8 mouse cellular contexts compared by ENCODE assay signal in genomic region chr10:63337951-63338836, GRCm38 (mm10). TPM values are rescaled to one million over a fixed set of nuclear protein-coding genes. Genes with fewer than 3 reads are reported as not detected.
A peak's percentile ranks its signal among the peaks of the same experiment; 100 is the strongest.
DNase-seq lines count a peak whose midpoint lies in the region; ATAC-seq and TF ChIP-seq lines count a peak whose summit lies in the region.

No protein-coding gene starts in this region.

- no peaks in the 10 kb centered on the region for H3K27me3 ChIP-seq in heart, embryonic 11.5 days (ENCODE audit: control insufficient read depth, insufficient read depth, low read length)
- H3K27me3 ChIP-seq in kidney, embryonic 16.5 days (ENCODE audit: insufficient read depth, low read length): no peaks in the 10 kb centered on the region
- H3K27me3 ChIP-seq in liver, embryonic 14.5 days (ENCODE audit: control insufficient read depth, insufficient read depth, low read length): no peaks in the 10 kb centered on the region
- H3K27me3 ChIP-seq in stomach, postnatal 0 days (ENCODE audit: control insufficient read depth, insufficient read depth, low read length): no peaks in the 10 kb centered on the region

- TF ChIP-seq EP300 in liver, embryonic 14.5 days (IDR thresholded peaks at IDR 0.05; ENCODE audit: low read depth): no peak
- TF ChIP-seq EP300 in stomach, postnatal 0 days (optimal IDR thresholded peaks at IDR 0.05): no peak

- TF ChIP-seq CTCF in bone marrow, adult 2 months (IDR thresholded peaks at IDR 0.05; ENCODE audit: control insufficient read depth, insufficient read depth, low read length): no peak
- TF ChIP-seq CTCF in embryonic fibroblast, embryonic 13.5 days (IDR thresholded peaks at IDR 0.05; ENCODE audit: borderline replicate concordance, insufficient read depth, low read length): no peak
- TF ChIP-seq CTCF in liver, embryonic 14.5 days (IDR thresholded peaks at IDR 0.05; ENCODE audit: low read depth): no peak
- TF ChIP-seq CTCF in stomach, postnatal 0 days (IDR thresholded peaks at IDR 0.05; ENCODE audit: low read depth): no peak

- peak overlapping the region; percentile 98 for H3K4me3 ChIP-seq in bone marrow, adult 2 months (replicated peaks; ENCODE audit: control insufficient read depth, low read depth, low read length)
- peak overlapping the region; percentile 77 for H3K4me3 ChIP-seq in embryonic fibroblast, embryonic 13.5 days (ENCODE audit: insufficient read depth, low read length)
- peak overlapping the region; percentile 78 for H3K4me3 ChIP-seq in heart, embryonic 11.5 days (ENCODE audit: low read depth, low read length)
- peak overlapping the region; percentile 76 for H3K4me3 ChIP-seq in kidney, embryonic 16.5 days (ENCODE audit: low read length)
- H3K4me3 ChIP-seq in liver, embryonic 14.5 days (ENCODE audit: insufficient read depth in 1 of 2, low read depth in 2 of 2, low read length in 2 of 2): peak overlapping the region; percentile 79 to 99
- peak overlapping the region; percentile 70 for H3K4me3 ChIP-seq in stomach, postnatal 0 days (ENCODE audit: low read depth, low read length)

- H3K9ac ChIP-seq in heart, embryonic 11.5 days (ENCODE audit: low read depth, low read length): peak overlapping the region; percentile 96
- H3K9ac ChIP-seq in kidney, embryonic 16.5 days (replicated peaks; ENCODE audit: low read length): peak overlapping the region; percentile 98
- peak overlapping the region; percentile 74 for H3K9ac ChIP-seq in liver, embryonic 14.5 days (replicated peaks)
- H3K9ac ChIP-seq in stomach, postnatal 0 days (ENCODE audit: low read length): peak overlapping the region; percentile 97

- peak; percentile 74 for ATAC-seq in heart, embryonic 11.5 days (replicated peaks; ENCODE audit: insufficient number of reproducible peaks, low FRiP score, low TSS enrichment)
- peak; percentile 82 for ATAC-seq in kidney, embryonic 16.5 days (ENCODE audit: low FRiP score, low TSS enrichment)
- ATAC-seq in liver, embryonic 14.5 days (ENCODE audit: insufficient read depth): peak; percentile 76
- peak; percentile 82 for ATAC-seq in stomach, postnatal 0 days (ENCODE audit: low FRiP score, low TSS enrichment)

- peak; percentile 75 for DNase-seq in CD4-positive helper T cell, adult 2 months (ENCODE audit: low read depth, low spot score)
- peak; percentile 34 to 41 (median 36) for DNase-seq in liver, embryonic 14.5 days (ENCODE audit: low read depth in 3 of 3, low spot score in 3 of 3)
- peak; percentile 69 for DNase-seq in neural tube, embryonic 10.5 days (ENCODE audit: extremely low spot score, low spot score)
- DNase-seq in stomach, postnatal 0 days (ENCODE audit: low spot score): peak; percentile 75

- peak overlapping the region; percentile 94 for H3K27ac ChIP-seq in bone marrow, adult 2 months (ENCODE audit: control insufficient read depth, insufficient read depth, low read depth, low read length, poor library complexity)
- no peak overlapping the region for H3K27ac ChIP-seq in embryonic fibroblast, embryonic 13.5 days (ENCODE audit: insufficient read depth, low read length)
- H3K27ac ChIP-seq in heart, embryonic 11.5 days (ENCODE audit: low read depth, low read length): peak overlapping the region; percentile 93
- H3K27ac ChIP-seq in kidney, embryonic 16.5 days (ENCODE audit: low read length): peak overlapping the region; percentile 93
- H3K27ac ChIP-seq in liver, embryonic 14.5 days: peak overlapping the region; percentile 43
- H3K27ac ChIP-seq in stomach, postnatal 0 days (replicated peaks): peak overlapping the region; percentile 98

- 3% methylated on average over 102 of the region's 113 CpGs for WGBS in bone marrow, adult 2 months
- under 1% methylated on average over 54 of the region's 113 CpGs for WGBS in heart, embryonic 11.5 days (ENCODE audit: insufficient replicate concordance)
- WGBS in kidney, embryonic 16.5 days: under 1% methylated on average over 56 of the region's 113 CpGs
- under 1% methylated on average over 64 of the region's 113 CpGs for WGBS in liver, embryonic 14.5 days (ENCODE audit: insufficient replicate concordance)
- under 1% methylated on average over 72 of the region's 113 CpGs for WGBS in stomach, postnatal 0 days

- peak overlapping the region; percentile 72 for H3K4me2 ChIP-seq in heart, embryonic 11.5 days
- peak overlapping the region; percentile 89 for H3K4me2 ChIP-seq in kidney, embryonic 16.5 days (replicated peaks; ENCODE audit: low read depth, low read length)
- peak overlapping the region; percentile 91 for H3K4me2 ChIP-seq in liver, embryonic 14.5 days (ENCODE audit: low read depth)
- peak overlapping the region; percentile 81 for H3K4me2 ChIP-seq in stomach, postnatal 0 days (replicated peaks; ENCODE audit: low read depth)

- peaks cover 4% of the 10 kb centered on the region; the same call in 1 of the 2 replicates for H3K36me3 ChIP-seq in heart, embryonic 11.5 days (ENCODE audit: control insufficient read depth, insufficient read depth, low read length)
- H3K36me3 ChIP-seq in kidney, embryonic 16.5 days (ENCODE audit: insufficient read depth, low read length): 0 out of 2 replicates have a peak, but pooled peaks cover 7% of the 10 kb centered on the region
- peaks cover 25% of the 10 kb centered on the region for H3K36me3 ChIP-seq in liver, embryonic 14.5 days (replicated peaks; ENCODE audit: control insufficient read depth, insufficient read depth, low read depth)
- H3K36me3 ChIP-seq in stomach, postnatal 0 days (ENCODE audit: control insufficient read depth, insufficient read depth, low read length): peaks cover 4% of the 10 kb centered on the region; the same call in 1 of the 2 replicates

- no peaks in the 10 kb centered on the region for H3K4me1 ChIP-seq in bone marrow, adult 2 months (ENCODE audit: control insufficient read depth, insufficient read depth, low read length)
- H3K4me1 ChIP-seq in embryonic fibroblast, embryonic 13.5 days (ENCODE audit: control insufficient read depth, insufficient read depth, low read length): no peaks in the 10 kb centered on the region; the same call in 1 of the 2 replicates
- peaks cover 12% of the 10 kb centered on the region for H3K4me1 ChIP-seq in heart, embryonic 11.5 days (ENCODE audit: control insufficient read depth, insufficient read depth, low read length)
- H3K4me1 ChIP-seq in kidney, embryonic 16.5 days (ENCODE audit: insufficient read depth, low read length): peaks cover 19% of the 10 kb centered on the region
- peaks cover 17 to 18% of the 10 kb centered on the region in 2 experiments for H3K4me1 ChIP-seq in liver, embryonic 14.5 days (replicated peaks; ENCODE audit: control insufficient read depth in 2 of 2, insufficient read depth in 2 of 2, low read length in 1 of 2)
- peaks cover 12% of the 10 kb centered on the region for H3K4me1 ChIP-seq in stomach, postnatal 0 days (replicated peaks; ENCODE audit: control insufficient read depth, insufficient read depth)

- no peaks in the 10 kb centered on the region for H3K9me3 ChIP-seq in heart, embryonic 11.5 days (replicated peaks; ENCODE audit: control insufficient read depth, low read length)
- H3K9me3 ChIP-seq in kidney, embryonic 16.5 days (ENCODE audit: low read length): no peaks in the 10 kb centered on the region
- H3K9me3 ChIP-seq in liver, embryonic 14.5 days (ENCODE audit: control insufficient read depth, low read length): no peaks in the 10 kb centered on the region
- H3K9me3 ChIP-seq in stomach, postnatal 0 days (ENCODE audit: control insufficient read depth, low read length): no peaks in the 10 kb centered on the region

- TF ChIP-seq POLR2A in bone marrow, adult 2 months (IDR thresholded peaks at IDR 0.05; ENCODE audit: borderline replicate concordance, control insufficient read depth, low read depth, low read length): no peak
- TF ChIP-seq POLR2A in embryonic fibroblast, embryonic 13.5 days (IDR thresholded peaks at IDR 0.05; ENCODE audit: low read depth, low read length): no peak

RNA-seq across cellular contexts. Expression of gene Sirt1, which starts 43.3 kb away (rescaled TPM):
- 11.9 and 19.4 TPM in 2 replicates for polyA plus RNA-seq in bone marrow, adult 2 months (2011; ENCODE audit: insufficient read depth, insufficient read length, low replicate concordance, missing spikeins)
- 12.6 and 14.4 TPM in 2 replicates for polyA plus RNA-seq in embryonic fibroblast, embryonic 13.5 days (2011; ENCODE audit: insufficient read length, low read depth, missing spikeins)
- 5.6 and 6.0 TPM in 2 replicates for polyA plus RNA-seq in heart, embryonic 11.5 days (2014; fragmentation: Nextera tagmentation; extraction: Ambion mirVana)
- 4.1 and 5.4 TPM in 2 replicates for polyA plus RNA-seq in kidney, embryonic 16.5 days (2015; fragmentation: Nextera tagmentation; extraction: Ambion mirVana)
- 5.5 and 8.4 TPM in 2 replicates for polyA plus RNA-seq in liver, embryonic 14.5 days (2012; rRNA removed)
- polyA plus RNA-seq in liver, embryonic 14.5 days (2014; fragmentation: Nextera tagmentation; extraction: Ambion mirVana): 3.8 and 4.7 TPM in 2 replicates
- polyA plus RNA-seq in stomach, postnatal 0 days (2015; fragmentation: Nextera tagmentation; extraction: Ambion mirVana): 2.9 and 3.2 TPM in 2 replicates

RNA-seq across cellular contexts. Expression of gene Dnajc12, which starts 44.0 kb away (rescaled TPM):
- 0.97 and 1.9 TPM in 2 replicates for polyA plus RNA-seq in bone marrow, adult 2 months (2011; ENCODE audit: insufficient read depth, insufficient read length, low replicate concordance, missing spikeins)
- polyA plus RNA-seq in embryonic fibroblast, embryonic 13.5 days (2011; ENCODE audit: insufficient read length, low read depth, missing spikeins): 3.5 and 4.6 TPM in 2 replicates
- polyA plus RNA-seq in heart, embryonic 11.5 days (2014; fragmentation: Nextera tagmentation; extraction: Ambion mirVana): 8.6 and 9.2 TPM in 2 replicates
- 10.3 and 16.3 TPM in 2 replicates for polyA plus RNA-seq in kidney, embryonic 16.5 days (2015; fragmentation: Nextera tagmentation; extraction: Ambion mirVana)
- 2.4 and 8.3 TPM in 2 replicates for polyA plus RNA-seq in liver, embryonic 14.5 days (2012; rRNA removed)
- 16.3 and 20.1 TPM in 2 replicates for polyA plus RNA-seq in liver, embryonic 14.5 days (2014; fragmentation: Nextera tagmentation; extraction: Ambion mirVana)
- 10.2 and 11.0 TPM in 2 replicates for polyA plus RNA-seq in stomach, postnatal 0 days (2015; fragmentation: Nextera tagmentation; extraction: Ambion mirVana)
